Mouse (Mus musculus) splenic B cell, adult 2 months (primary cell): ENCODE measurements at regions not wholly inside any gene's neighbourhood (a gene's known extent, or its start where the extent isn't known, plus 50 kb on each side); places are given as distances from the start of the nearest gene placed in this dataset.

Source experiments
- DNase-seq: peaks from one replicate; pipeline ENCODE4 v3.0.0-alpha.2; 2011; ENCODE audit warnings: low read depth, low spot score
- H3K27me3 ChIP-seq: 2 replicates; pipeline ENCODE4 v1.6.1; 2012; ENCODE audit warnings: mild to moderate bottlenecking, low read length, moderate library complexity, mixed read lengths; ENCODE audit not compliant: control insufficient read depth, poor library complexity, insufficient read depth, severe bottlenecking
- H3K36me3 ChIP-seq: 2 replicates; pipeline ENCODE4 v1.6.1; 2012; ENCODE audit warnings: mild to moderate bottlenecking, low read length, moderate library complexity, mixed read lengths; ENCODE audit not compliant: control insufficient read depth, poor library complexity, insufficient read depth, severe bottlenecking

DNA sequence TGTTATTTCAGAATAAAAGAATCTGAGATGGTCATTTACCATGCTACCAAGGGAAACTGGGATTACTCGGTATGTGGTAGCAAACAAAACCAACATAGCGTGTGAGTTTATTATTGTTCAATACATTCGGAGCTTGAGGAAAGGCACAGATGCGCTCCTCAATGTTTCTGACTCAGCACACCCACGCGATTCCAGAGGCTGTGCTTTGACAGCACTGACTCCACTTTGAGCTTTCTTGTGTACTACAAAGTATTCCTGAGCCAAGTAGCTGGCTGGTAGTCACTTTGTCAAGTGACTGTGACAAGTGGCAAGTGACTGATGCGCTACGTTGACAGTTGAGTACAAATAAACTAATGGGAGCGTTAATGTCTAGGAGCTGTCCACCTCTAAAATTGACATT lies 235.8 kb downstream of the Foxo1 start:
- no peaks in the 10 kb centered on the region for H3K27me3 ChIP-seq
- no peak for DNase-seq
- no peaks in the 10 kb centered on the region for H3K36me3 ChIP-seq

GRCm38 (mm10) chr3:52502223-52502622 lies 234.1 kb downstream of the Foxo1 start:
- DNase-seq, result no peak
- Histone ChIP-seq H3K27me3 (no peaks in the 10 kb centered on the region), H3K36me3 (no peaks in the 10 kb centered on the region)

DNA sequence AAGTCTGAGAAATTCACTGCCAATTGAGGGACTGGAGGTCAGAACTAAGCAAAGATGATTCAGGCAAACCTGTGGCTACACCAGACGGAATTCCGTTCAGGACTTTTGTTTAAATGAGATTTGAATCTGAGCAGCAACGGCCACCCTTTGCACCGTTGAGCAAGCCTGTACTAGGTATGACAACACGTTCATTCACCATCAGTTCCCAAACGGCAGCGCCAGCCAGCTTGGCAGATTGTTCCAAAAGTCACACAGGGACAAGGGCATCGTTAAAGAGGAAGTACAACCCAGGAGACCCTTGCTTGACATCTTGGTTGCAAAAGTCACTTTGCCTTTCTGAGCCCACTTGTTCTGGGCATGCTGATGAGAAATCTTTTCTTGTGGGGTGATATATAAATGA lies 233.5 kb downstream of the Foxo1 start:
- H3K27me3 ChIP-seq, result no peaks in the 10 kb centered on the region
- no peaks in the 10 kb centered on the region for H3K36me3 ChIP-seq
- no peak for DNase-seq

GRCm38 (mm10) chr3:52500026-52500425 lies 231.9 kb downstream of the Foxo1 start:
- peak; percentile 45 for DNase-seq
- Histone ChIP-seq H3K27me3 (no peaks in the 10 kb centered on the region), H3K36me3 (no peaks in the 10 kb centered on the region)

DNA sequence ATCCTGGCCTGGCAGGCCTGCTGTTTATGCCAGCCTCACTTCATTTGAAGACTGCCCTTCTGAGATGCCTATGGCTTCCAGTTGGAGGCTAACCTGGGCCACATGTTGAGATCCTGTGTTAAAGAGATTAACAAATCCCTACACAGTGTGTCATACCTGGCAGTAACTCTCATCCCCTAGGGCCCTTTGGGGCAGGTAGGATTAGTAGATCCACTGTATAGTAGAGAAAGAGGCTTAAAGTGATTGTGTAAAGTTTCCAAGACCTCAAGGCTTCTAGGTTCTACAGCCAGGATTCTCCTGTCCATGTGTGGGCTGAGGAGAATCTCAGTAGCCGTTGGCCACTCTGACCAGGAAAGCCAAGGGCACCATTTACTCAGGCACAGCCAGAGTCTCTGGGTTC lies 231.4 kb downstream of the Foxo1 start:
- DNase-seq, result no peak
- Histone ChIP-seq H3K36me3 (no peaks in the 10 kb centered on the region), H3K27me3 (no peaks in the 10 kb centered on the region)

DNA sequence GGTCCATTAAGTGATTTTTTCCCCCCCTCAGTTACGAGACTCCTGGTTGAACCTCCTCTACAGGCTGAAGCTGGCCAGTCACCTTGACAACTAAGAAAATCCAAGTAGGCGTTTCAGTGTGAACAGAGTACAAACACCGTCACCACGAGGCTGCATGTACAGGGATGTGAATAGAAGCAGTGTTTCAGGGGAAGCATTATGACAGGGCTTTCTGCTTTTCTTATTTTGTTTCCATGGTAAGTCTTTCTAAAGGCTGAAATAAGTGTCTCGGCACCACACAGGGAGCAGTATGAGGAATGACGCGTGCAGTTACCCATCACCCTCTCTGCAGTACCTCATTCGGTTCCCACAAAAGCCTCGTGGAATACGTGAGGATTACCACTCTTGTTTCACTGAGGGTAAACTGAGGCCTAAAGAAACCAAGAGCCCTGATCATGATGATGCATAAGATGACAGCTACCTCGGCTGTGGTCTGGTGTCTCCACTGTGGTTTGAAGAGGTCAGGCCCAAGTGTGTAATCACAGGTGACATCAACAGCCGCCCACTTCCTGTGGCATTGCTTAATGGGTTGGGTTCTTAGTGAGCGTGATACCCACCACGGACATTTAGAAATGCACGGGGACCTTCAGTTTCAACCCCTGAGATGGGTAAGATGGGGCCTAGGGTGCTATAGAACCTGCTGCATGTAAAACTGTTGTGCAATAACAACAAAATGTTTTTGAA lies 230.5 kb downstream of the Foxo1 start:
- DNase-seq, result peak; percentile 38
- H3K36me3 ChIP-seq, result no peaks in the 10 kb centered on the region

DNA sequence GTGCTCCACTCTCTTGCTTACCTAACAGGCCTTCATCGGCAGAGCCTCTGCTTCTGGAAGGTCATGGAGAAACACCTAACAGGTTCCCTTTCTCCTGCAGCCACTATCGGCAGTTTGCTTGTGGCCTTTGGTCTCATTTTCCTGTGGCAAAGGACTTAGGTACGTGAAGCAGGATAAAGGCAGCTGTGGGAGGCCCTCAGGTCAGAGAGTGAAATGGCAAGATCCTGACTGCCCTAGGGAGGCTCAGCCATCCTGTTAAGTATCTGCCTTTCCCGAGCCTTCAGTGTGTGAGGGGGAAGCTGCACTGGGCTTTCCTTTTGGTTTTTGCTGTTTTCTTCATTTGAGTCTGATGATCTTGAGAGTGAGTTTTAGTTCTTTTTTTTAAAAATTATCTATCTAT lies 228.8 kb downstream of the Foxo1 start:
- no peaks in the 10 kb centered on the region for H3K36me3 ChIP-seq
- no peak for DNase-seq
- no peaks in the 10 kb centered on the region for H3K27me3 ChIP-seq

More for the DNA sequence above, 230.5 kb downstream of the Foxo1 start:
- H3K27me3 ChIP-seq, result no peaks in the 10 kb centered on the region

- Histone ChIP-seq H3K36me3 (no peaks in the 10 kb centered on the region), H3K27me3 (no peaks in the 10 kb centered on the region)
- DNase-seq, result no peak
These were observed 227.3 kb downstream of the Foxo1 start for GRCm38 (mm10) chr3:52495401-52495800.

DNA sequence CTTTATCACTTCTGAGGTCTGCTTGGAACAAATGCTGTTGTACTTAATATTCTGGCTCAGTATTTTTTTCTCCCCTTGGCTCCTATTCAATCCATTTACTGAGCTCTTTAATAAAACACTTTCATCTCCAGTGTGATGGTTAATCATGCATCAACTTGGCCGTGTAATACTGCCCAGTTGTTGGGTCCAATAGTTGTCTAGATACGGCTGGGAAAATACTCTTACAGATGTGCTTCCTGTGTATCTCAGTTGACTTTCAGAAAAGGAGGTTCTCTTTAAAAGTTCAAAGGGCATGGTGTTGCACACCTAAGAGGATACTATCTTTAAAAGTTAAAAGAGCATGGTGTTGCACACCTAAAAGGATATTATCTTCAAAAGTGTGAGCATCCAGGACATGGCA lies 226.8 kb downstream of the Foxo1 start:
- no peak for DNase-seq
- Histone ChIP-seq H3K27me3 (no peaks in the 10 kb centered on the region), H3K36me3 (no peaks in the 10 kb centered on the region)

- peak; percentile 66 for DNase-seq
- Histone ChIP-seq H3K36me3 (no peaks in the 10 kb centered on the region), H3K27me3 (no peaks in the 10 kb centered on the region)
These were observed 211.1 kb downstream of the Foxo1 start for GRCm38 (mm10) chr3:52479186-52479585.

DNA sequence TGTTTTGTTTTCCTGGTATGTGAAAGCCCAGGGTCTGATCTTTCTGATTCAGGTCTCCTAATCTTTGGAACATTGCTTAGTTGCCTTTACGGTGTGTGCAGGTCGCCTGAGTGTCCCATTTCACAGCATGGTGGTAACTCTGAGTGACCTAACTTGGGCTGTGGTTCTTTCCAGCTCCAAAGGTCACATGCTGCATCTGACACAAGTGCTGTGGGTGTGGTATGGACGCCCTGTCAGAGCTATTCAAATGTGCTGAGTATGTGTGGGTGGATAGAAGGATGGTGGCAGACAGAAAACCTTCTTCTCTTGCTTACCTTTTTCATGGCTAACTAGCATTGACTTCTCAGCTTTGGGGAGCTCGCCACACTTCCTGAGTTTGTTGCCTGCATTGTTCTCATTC lies 201.8 kb downstream of the Foxo1 start:
- peak; percentile 64 for DNase-seq
- no peaks in the 10 kb centered on the region for H3K27me3 ChIP-seq
- H3K36me3 ChIP-seq, result no peaks in the 10 kb centered on the region

DNA sequence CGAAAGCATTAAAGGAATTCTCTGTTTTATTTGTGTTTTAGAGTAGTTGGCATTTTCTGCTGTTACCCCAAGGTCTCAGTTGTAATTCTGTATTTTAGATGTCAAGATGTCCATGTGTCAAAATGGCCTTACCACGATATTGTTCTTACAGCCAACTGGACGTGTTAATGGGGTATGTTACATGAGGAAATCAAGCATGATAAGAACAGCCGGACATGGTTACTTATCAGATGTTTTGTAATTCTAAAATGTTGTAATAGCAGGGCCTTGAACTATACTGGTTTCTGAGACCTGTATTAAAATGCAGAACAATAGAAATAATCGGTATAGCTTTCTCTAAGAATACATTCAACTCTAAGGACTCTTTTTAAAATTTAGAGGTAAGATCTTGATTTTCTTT lies 201.3 kb downstream of the Foxo1 start:
- Histone ChIP-seq H3K36me3 (no peaks in the 10 kb centered on the region), H3K27me3 (no peaks in the 10 kb centered on the region)
- no peak for DNase-seq

GRCm38 (mm10) chr3:52468326-52468725 lies 200.2 kb downstream of the Foxo1 start:
- Histone ChIP-seq H3K36me3 (no peaks in the 10 kb centered on the region), H3K27me3 (no peaks in the 10 kb centered on the region)
- peak; percentile 82 for DNase-seq

- Histone ChIP-seq H3K36me3 (no peaks in the 10 kb centered on the region), H3K27me3 (no peaks in the 10 kb centered on the region)
- peak; percentile 36 for DNase-seq
These were observed 199.7 kb downstream of the Foxo1 start for GRCm38 (mm10) chr3:52467876-52468275.

DNA sequence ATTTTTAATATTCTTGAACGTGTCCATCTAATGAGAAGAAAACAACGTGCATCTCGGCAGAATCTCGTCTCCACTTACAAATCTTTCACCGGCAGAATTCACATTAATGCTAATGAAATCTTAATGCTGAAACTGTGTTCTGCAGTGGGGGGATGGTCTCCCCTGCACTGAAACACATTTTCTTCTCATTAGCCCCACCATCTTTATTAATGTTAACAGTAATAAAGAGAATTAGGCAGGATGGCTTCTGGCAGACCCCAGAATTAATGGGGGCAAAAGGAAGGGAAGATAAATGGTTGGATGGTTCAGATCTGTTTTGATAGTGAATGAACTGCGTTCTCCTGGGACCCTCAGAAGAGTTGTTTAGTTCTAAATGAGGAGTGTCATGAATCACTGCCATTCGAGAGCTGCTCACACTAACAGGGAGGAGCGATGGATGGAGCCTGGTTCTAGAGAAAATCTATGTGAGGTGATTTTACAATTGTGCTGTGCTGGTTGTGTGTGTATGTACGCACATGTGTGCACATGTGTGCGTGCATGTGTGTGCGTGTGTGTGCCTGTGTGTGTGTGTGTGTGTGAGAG lies 198.9 kb downstream of the Foxo1 start:
- Histone ChIP-seq H3K36me3 (no peaks in the 10 kb centered on the region), H3K27me3 (no peaks in the 10 kb centered on the region)
- no peak for DNase-seq

DNA sequence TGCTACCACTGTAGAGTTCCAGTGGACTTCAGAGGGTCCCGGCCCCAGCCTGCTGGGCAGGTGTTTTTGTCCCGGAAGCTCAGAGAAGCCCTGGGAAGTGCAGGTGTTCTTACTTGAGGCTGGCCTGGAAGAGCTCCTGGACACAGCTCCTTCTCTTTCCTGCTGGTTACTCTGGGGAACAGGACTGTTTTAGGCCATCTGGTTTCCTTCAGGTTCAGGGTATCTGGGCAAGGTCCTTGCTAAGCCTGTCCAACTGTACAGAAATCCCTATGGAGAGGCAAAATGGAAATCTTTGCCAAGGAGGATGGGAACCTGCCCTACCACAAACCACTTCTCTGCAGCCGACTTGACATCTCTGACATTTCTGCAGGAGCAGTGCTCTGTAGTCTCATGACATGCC lies 198.4 kb downstream of the Foxo1 start:
- no peaks in the 10 kb centered on the region for H3K36me3 ChIP-seq
- DNase-seq, result no peak

More for the DNA sequence above, 198.4 kb downstream of the Foxo1 start:
- no peaks in the 10 kb centered on the region for H3K27me3 ChIP-seq
